Mouse (Mus musculus) kidney, adult 2 months (tissue): Measurements from ENCODE around the gene Gltp.

Source experiments
- CTCF ChIP-seq: fragments of 200-500 bp; conservative IDR thresholded peaks from 2 replicates; pipeline ENCODE4 v1.5.1; 2011; ENCODE audit warnings: low read depth, mild to moderate bottlenecking, control low read depth, low read length, moderate library complexity, mixed read lengths; ENCODE audit not compliant: insufficient read depth, insufficient read length
- POLR2A ChIP-seq: fragments of 200-500 bp; IDR thresholded peaks from one replicate; pipeline ENCODE4 v1.6.1; 2011; ENCODE audit warnings: low read depth, low read length, control low read depth

- TF ChIP-seq CTCF: no peak
- no peak for TF ChIP-seq POLR2A
Observed at GRCm38 (mm10) chr5:114699015-114699414, 8.2 kb upstream of the Gltp start.
